Mouse (Mus musculus) neural tube, embryonic 13.5 days (tissue): ENCODE data around the gene Nlrp9c. TPM values are rescaled to one million over a fixed set of nuclear protein-coding genes. Genes with fewer than 3 reads are reported as not detected.
"Not testable (repeated sequence)": the region's sequence is repeated elsewhere in the genome, so short reads cannot be mapped to it uniquely, and the experiment has no call there.

Experiments used
- ATAC-seq: fragments of 200-750 bp; cut with Nextera tagmentation; 2 replicates; pipeline ENCODE4 v1.8.0; 2017; ENCODE audit warnings: low read depth, mild to moderate bottlenecking, moderate TSS enrichment, moderate library complexity
- H3K27ac ChIP-seq: fragments of 300-500 bp; sonication (generic); replicated peaks from 2 replicates; pipeline ENCODE4 v1.5.1; 2015; ENCODE audit warnings: moderate library complexity, mild to moderate bottlenecking, inconsistent platforms
- H3K27me3 ChIP-seq: fragments of 300-500 bp; sonication (generic); 2 replicates; pipeline ENCODE4 v1.6.1; 2015; ENCODE audit warnings: mild to moderate bottlenecking, inconsistent platforms
- H3K36me3 ChIP-seq: fragments of 300-500 bp; sonication (generic); 2 replicates; pipeline ENCODE4 v1.6.1; 2015; ENCODE audit warnings: mild to moderate bottlenecking, inconsistent platforms
- H3K4me1 ChIP-seq: fragments of 300-500 bp; sonication (generic); replicated peaks from 2 replicates; pipeline ENCODE4 v1.6.1; 2015; ENCODE audit warnings: inconsistent platforms
- H3K4me2 ChIP-seq: fragments of 300-500 bp; sonication (generic); 2 replicates; pipeline ENCODE4 v1.6.1; 2015; ENCODE audit warnings: inconsistent platforms, mild to moderate bottlenecking, moderate library complexity
- H3K4me3 ChIP-seq: fragments of 300-500 bp; sonication (generic); 2 replicates; pipeline ENCODE4 v1.5.1; 2015; ENCODE audit warnings: mild to moderate bottlenecking, inconsistent platforms
- H3K9ac ChIP-seq: fragments of 300-500 bp; sonication (generic); 2 replicates; pipeline ENCODE4 v1.6.1; 2015; ENCODE audit warnings: moderate library complexity, mild to moderate bottlenecking, inconsistent platforms
- H3K9me3 ChIP-seq: fragments of 300-500 bp; sonication (generic); 2 replicates; pipeline ENCODE4 v1.6.1; 2016; ENCODE audit warnings: inconsistent platforms
- WGBS: fragments of 180-500 bp; shearing (Covaris S2); methylation state at CpG from one replicate; pipeline ENCODE4 v1.1.7; 2015; 5-methylcytosine and 5-hydroxymethylcytosine counted together
- polyA plus RNA-seq: library from polyadenylated mRNA; unstranded; fragments of >200 nt; fragmentation: Nextera tagmentation; extraction: Ambion mirVana; gene quantifications from 2 replicates; pipeline ENCODE4 v1.2.1, GENCODE M21; 2015

The Nlrp9c gene
- polyA plus RNA-seq, 1 experiment from 2014 or later, result not detected

DNA sequence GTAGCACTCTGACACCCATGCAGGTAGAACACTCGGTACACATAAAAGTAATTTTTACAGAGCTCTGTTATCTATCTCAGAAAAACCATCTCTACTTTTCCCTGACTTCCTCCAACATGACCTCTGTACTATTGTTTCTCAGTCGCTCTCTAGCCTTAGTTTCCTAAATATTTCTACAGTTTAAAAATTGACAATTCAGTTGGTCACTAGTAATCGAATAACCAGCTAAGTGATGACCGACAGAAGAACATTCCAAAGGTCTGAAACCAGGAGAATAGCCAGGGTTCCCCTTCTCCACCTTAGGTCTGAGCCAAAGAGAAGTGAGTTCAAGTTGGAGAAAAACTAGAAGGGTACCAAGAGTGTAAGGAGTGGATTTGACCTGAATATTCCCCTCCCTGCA, 91.7 kb downstream of the Nlrp9c start:
- WGBS, result 88% methylated on average over 4 of the region's 4 CpGs
- H3K4me3 ChIP-seq, H3K36me3 ChIP-seq, ATAC-seq, H3K9ac ChIP-seq, H3K4me1 ChIP-seq, H3K4me2 ChIP-seq, H3K9me3 ChIP-seq, H3K27me3 ChIP-seq, H3K27ac ChIP-seq: not testable (repeated sequence)

DNA sequence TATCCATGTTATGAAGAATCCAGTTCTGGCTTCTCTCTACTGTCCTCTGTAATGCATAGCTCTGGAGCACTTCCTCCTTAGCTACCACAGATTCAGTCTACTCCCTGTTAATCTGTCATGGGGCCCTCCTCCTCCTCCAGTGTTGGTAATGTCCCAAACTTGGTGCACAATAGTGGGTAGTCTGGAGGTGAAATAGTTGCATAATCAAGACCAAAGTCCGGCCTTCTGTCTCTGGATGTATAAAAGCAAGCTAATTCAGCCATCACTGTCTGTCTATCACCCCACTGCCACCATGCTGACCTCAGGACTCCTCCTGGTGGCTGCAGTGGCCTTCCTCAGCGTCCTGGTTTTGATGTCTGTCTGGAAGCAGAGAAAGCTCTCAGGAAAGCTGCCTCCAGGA, 96.6 kb downstream of the Nlrp9c start, which contains the start of gene Cyp2a4:
Cyp2a4 (plus strand) TSS at position 244 of the 400 bp plus-strand sequence.
- ATAC-seq, H3K9me3 ChIP-seq, H3K27me3 ChIP-seq, H3K4me3 ChIP-seq, H3K27ac ChIP-seq, H3K4me1 ChIP-seq, H3K36me3 ChIP-seq, H3K4me2 ChIP-seq, H3K9ac ChIP-seq: not testable (repeated sequence)
- 49% methylated on average over 2 of the region's 2 CpGs for WGBS

DNA sequence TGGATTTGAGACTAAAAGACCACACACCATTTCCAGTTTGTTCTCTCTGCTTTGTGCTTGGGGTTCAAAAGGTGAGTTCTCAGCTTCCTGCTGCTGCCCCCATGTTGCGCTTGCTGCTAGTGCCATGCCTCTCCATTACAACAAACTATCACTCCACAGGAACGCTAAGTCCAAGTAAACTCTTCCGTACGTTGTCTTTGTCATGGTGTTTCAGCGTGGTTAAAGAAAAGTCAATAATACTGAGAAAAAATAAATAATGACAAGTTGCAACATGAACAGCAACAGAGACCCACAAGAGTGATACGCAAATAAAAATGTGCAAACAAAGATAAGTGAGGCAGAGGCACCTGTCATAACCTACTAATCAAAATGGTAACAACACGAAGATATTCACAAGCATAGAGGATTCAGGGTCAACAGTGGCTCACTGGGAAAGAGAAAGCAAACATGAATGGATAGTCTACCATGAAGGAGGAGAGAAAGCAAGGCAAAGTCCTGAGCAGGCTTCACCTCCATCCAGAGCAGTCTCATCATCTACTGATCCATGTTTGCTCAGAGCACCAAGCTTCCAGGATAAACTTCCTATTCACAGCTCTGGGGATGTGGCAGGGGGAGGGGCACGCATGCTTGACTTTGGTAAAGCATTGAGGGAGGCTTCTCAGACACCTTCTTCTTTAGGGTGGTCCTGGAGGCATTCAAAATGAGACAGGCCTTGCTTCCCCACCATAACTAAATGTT, 99.9 kb downstream of the Nlrp9c start:
- not testable (repeated sequence) for H3K4me2 ChIP-seq, H3K4me1 ChIP-seq, ATAC-seq, H3K9ac ChIP-seq, H3K27me3 ChIP-seq, H3K4me3 ChIP-seq, H3K27ac ChIP-seq, H3K36me3 ChIP-seq, H3K9me3 ChIP-seq
- 84% methylated on average over 8 of the region's 8 CpGs for WGBS

Other genes with a start within 250 kb of the Nlrp9c start
- not detected in 2 replicates for gene Cyp2b9, start 230.3 kb downstream of the Nlrp9c start, polyA plus RNA-seq
- gene Vmn1r184, start 143.4 kb downstream of the Nlrp9c start, polyA plus RNA-seq, result not detected in 2 replicates
- not detected in 2 replicates for gene Cyp2a4, start 96.5 kb downstream of the Nlrp9c start, polyA plus RNA-seq
- gene Nlrp4a, start 31.4 kb upstream of the Nlrp9c start, polyA plus RNA-seq, result not detected in 2 replicates
- not detected in 2 replicates for gene Nlrp9a, start 131.3 kb upstream of the Nlrp9c start, polyA plus RNA-seq
- not detected in 2 replicates for gene Vmn1r185, start 214.8 kb upstream of the Nlrp9c start, polyA plus RNA-seq